Mouse (Mus musculus) hindbrain, embryonic 11.5 days (tissue): Measurements from ENCODE around the gene Tmem115. TPM values are rescaled to one million over a fixed set of nuclear protein-coding genes. Genes with fewer than 3 reads are reported as not detected.

Source experiments
- ATAC-seq: fragments of 200-750 bp; cut with Nextera tagmentation; 2 replicates; pipeline ENCODE4 v1.8.0; 2017; ENCODE audit warnings: mild to moderate bottlenecking, moderate TSS enrichment, moderate library complexity; ENCODE audit not compliant: low FRiP score
- DNase-seq: peaks from one replicate; pipeline ENCODE4 v3.0.0-alpha.2; 2015; ENCODE audit warnings: low spot score
- H3K27ac ChIP-seq: fragments of 300-500 bp; sonication (generic); 2 replicates; pipeline ENCODE4 v1.5.1; 2014; ENCODE audit warnings: mild to moderate bottlenecking, low read depth, low read length
- H3K27me3 ChIP-seq: fragments of 300-500 bp; sonication (generic); 2 replicates; pipeline ENCODE4 v1.6.1; 2014; ENCODE audit warnings: mild to moderate bottlenecking, low read length, moderate library complexity, mixed read lengths; ENCODE audit not compliant: control insufficient read depth, insufficient read depth
- H3K36me3 ChIP-seq: fragments of 300-500 bp; sonication (generic); 2 replicates; pipeline ENCODE4 v1.6.1; 2014; ENCODE audit warnings: mild to moderate bottlenecking, low read length, moderate library complexity, mixed read lengths; ENCODE audit not compliant: control insufficient read depth, insufficient read depth
- H3K4me1 ChIP-seq: fragments of 300-500 bp; sonication (generic); replicated peaks from 2 replicates; pipeline ENCODE4 v1.6.1; 2014; ENCODE audit warnings: low read length, mixed read lengths; ENCODE audit not compliant: control insufficient read depth, insufficient read depth
- H3K4me2 ChIP-seq: fragments of 300-500 bp; sonication (generic); replicated peaks from 2 replicates; pipeline ENCODE4 v1.6.1; 2014; ENCODE audit warnings: mild to moderate bottlenecking, low read depth, low read length
- H3K4me3 ChIP-seq: fragments of 300-500 bp; sonication (generic); 2 replicates; pipeline ENCODE4 v1.5.1; 2014; ENCODE audit warnings: low read depth, low read length
- H3K9ac ChIP-seq: fragments of 300-500 bp; sonication (generic); 2 replicates; pipeline ENCODE4 v1.6.1; 2014; ENCODE audit warnings: low read depth, low read length
- H3K9me3 ChIP-seq: fragments of 300-500 bp; sonication (generic); 2 replicates; pipeline ENCODE4 v1.6.1; 2016; ENCODE audit warnings: low read length; ENCODE audit not compliant: control insufficient read depth
- WGBS: fragments of 180-500 bp; shearing (Covaris S2); extraction: QIAGEN DNeasy Blood & Tissue Kit; methylation state at CpG from one replicate; pipeline ENCODE4 v1.1.7; 2014; 5-methylcytosine and 5-hydroxymethylcytosine counted together
- polyA plus RNA-seq: library from polyadenylated mRNA; unstranded; fragments of >200 nt; fragmentation: Nextera tagmentation; extraction: Ambion mirVana; gene quantifications from 2 replicates; pipeline ENCODE4 v1.2.1, GENCODE M21; 2014

Gene Tmem115
- polyA plus RNA-seq, 1 experiment from 2014 or later, result 38.8 TPM

DNA sequence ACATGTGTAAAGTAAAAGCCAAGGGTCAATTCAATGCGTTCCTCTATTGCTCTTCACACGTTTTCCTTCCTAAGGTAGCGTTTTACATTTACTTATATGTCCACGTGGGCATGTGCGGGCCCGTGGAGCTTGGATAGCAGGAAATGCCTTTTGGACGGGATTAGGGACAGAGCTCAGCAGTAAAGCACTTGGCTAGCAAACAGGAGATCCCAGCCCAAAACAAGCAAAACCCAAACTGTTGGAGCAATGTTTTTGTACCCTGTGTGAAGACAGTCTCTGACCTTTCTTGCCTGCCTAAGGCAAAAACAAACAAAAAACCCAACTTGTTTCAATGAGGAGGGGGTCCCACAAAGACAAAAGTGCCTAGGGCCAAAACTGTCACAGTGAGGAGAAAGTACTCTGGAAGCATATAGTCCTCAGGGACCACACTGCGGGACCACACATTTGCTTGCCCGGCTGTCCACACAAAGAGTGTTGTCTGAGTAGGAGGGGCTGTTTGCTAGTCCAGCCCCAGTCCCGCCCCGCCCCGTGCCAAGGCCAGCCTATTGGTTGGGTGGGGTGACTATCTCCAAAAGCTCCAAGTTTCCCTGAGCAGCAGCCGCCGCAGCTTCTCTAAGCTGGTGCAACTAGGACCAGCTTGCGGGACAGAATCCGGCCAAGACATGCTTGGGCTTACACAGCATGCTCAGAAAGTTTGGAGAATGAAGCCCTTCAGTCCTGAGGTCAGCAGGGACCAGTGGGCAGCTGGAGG is 42.8 kb downstream of the Tmem115 start, which contains the start of gene Hyal1:
Hyal1 (plus strand) TSS at position 571 of the 751 bp plus-strand sequence.
- Histone ChIP-seq H3K4me3 (peak within 1 kb of the TSS; percentile 17), H3K4me2 (peak within 1 kb of the TSS; percentile 45), H3K9me3 (no peaks in the 10 kb centered on the region), H3K4me1 (peaks cover 5% of the 10 kb centered on the region), H3K27ac (0 out of 2 replicates have a peak within 1 kb of the TSS, but pooled peaks have one; percentile 10), H3K36me3 (peaks cover 21% of the 10 kb centered on the region), H3K27me3 (no peaks in the 10 kb centered on the region), H3K9ac (peak within 1 kb of the TSS; percentile 57)
- peak; percentile 68 for ATAC-seq
- WGBS, result 28% methylated on average over 16 of the region's 16 CpGs
- DNase-seq, result peak; percentile 81

DNA sequence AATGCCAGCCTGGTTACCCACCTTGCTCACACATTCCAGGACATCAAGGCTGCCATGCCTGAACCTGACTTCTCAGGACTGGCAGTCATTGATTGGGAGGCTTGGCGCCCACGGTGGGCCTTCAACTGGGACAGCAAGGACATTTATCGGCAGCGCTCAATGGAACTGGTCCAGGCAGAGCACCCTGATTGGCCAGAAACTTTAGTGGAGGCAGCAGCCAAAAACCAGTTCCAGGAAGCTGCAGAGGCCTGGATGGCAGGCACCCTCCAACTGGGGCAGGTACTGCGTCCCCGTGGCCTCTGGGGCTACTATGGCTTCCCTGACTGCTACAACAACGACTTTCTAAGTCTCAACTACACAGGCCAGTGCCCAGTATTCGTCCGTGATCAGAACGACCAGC is 44.1 kb downstream of the Tmem115 start:
- DNase-seq, result no peak
- Histone ChIP-seq H3K4me3 (no peak overlapping the region), H3K36me3 (peaks cover 11% of the 10 kb centered on the region; the same call in 1 of the 2 replicates), H3K27me3 (no peaks in the 10 kb centered on the region), H3K27ac (no peak overlapping the region), H3K9ac (no peak overlapping the region), H3K9me3 (no peaks in the 10 kb centered on the region), H3K4me2 (no peak overlapping the region; the same call in 1 of the 2 replicates), H3K4me1 (peaks cover 7% of the 10 kb centered on the region)
- ATAC-seq, result no peak
- WGBS, result 96% methylated on average over 10 of the region's 10 CpGs

DNA sequence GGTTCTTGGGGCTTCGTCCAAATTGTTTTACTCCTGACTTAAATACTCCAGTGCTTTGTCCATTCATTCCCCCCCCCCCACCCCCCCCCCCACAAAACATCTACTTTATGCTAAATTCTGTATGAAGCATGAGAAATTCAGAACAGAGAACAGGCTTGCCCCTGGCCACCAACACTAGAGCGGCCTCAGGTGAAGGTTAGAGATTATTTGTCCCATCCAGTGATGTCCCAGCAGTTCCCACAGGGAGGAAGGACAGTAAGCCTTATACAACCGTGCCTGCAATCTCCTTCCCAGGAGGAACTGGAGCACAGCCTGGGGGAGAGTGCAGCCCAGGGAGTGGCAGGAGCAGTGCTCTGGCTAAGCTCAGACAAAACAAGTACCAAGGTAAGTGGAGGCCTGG is 44.8 kb downstream of the Tmem115 start, which contains the start of gene Naa80:
Naa80 (plus strand) TSS at position 301 of the 400 bp plus-strand sequence.
- no peak for ATAC-seq
- DNase-seq, result no peak
- Histone ChIP-seq H3K36me3 (peaks cover 7% of the 10 kb centered on the region; the same call in 1 of the 2 replicates), H3K4me2 (no peak within 1 kb of the TSS; the same call in 1 of the 2 replicates), H3K27ac (no peak within 1 kb of the TSS), H3K9me3 (no peaks in the 10 kb centered on the region), H3K4me1 (peaks cover 7% of the 10 kb centered on the region), H3K9ac (no peak within 1 kb of the TSS), H3K4me3 (no peak within 1 kb of the TSS), H3K27me3 (no peaks in the 10 kb centered on the region)
- whole genome bisulfite sequencing, result 86% methylated on average over 3 of the region's 3 CpGs

DNA sequence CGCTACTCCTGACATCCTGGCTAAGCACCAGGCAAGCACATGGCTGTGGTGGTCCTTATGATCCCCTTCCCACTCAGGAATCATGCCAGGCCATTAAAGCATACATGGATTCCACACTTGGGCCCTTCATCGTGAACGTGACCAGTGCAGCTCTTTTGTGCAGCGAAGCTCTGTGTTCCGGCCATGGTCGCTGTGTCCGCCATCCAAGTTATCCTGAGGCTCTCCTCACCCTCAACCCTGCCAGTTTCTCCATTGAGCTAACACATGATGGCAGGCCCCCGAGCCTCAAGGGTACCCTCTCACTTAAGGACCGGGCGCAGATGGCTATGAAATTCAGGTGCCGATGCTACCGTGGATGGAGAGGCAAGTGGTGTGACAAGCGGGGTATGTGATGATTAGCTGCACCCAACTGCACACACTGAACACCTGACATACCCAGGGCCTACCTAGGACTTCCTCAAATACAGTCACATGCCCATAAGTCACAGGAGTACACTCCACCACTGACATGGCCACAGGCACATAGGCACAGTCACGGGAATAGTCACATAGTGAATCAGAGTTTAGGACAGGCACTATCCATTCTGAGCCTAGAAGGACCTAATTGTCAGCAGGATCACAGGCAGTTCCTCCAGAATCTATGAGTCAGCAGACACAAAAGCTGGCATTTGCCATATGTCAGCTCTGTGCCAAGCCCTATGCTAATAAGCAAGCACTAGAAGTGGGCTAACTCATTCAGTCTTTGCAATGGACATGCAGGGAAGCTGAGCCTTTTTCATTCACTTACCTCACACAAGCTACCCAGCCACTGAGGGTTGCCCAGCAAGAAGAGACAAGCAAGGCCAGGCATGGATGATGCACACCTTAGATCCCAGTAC is 45.5 kb downstream of the Tmem115 start:
- H3K9ac ChIP-seq, result no peak overlapping the region
- DNase-seq, result no peak
- peaks cover 4% of the 10 kb centered on the region; the same call in 1 of the 2 replicates for H3K36me3 ChIP-seq
- H3K27ac ChIP-seq, result no peak overlapping the region
- 96% methylated on average over 14 of the region's 14 CpGs for WGBS
- no peak for ATAC-seq
- no peaks in the 10 kb centered on the region for H3K9me3 ChIP-seq
- no peak overlapping the region for H3K4me3 ChIP-seq
- H3K4me1 ChIP-seq, result peaks cover 7% of the 10 kb centered on the region
- H3K4me2 ChIP-seq, result no peak overlapping the region
- no peaks in the 10 kb centered on the region for H3K27me3 ChIP-seq

DNA sequence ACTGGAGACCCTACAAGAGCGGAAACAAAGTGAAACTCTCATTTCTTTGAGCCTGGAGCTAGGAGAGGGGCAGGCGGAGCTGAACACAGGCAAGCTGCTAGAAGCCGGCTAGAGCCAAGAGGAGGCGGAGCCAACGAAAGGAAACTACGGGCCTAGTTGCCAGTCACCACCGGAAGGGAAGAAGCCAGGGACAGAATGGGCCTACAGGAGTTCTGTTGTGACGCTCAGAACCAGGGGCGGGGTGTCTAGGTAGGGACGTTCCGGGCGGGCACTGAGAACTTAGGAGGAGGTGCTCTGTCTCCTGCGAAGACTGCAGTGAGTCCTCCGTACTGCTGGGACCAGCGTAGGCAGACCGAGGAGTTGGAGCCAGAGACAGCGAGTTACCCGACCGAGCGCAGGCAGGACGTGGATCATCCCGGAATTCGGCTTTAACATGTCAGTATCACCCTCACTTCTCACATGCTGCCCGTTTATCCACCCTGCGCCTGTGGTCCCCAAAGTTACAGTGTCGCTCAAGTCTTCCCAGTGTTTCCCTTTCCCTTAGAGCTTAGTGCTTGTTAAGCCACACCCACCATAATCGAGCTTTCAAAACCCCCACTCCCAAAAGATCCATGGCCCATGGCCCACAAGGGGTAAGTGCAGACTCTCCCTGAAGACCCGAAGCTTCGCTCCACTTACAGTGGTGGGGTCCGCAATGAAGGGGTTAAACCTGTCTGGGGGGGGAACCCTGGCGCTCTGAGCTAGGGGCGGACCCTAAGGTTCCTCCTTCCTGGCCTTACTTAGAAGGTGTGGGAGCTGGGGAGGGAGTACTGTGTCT is 47.0 kb downstream of the Tmem115 start, which contains the start of gene Hyal3:
Hyal3 (plus strand) TSS at position 318 of the 817 bp plus-strand sequence.
- Histone ChIP-seq H3K4me3 (peak within 1 kb of the TSS; percentile 58), H3K36me3 (no peaks in the 10 kb centered on the region), H3K27me3 (no peaks in the 10 kb centered on the region), H3K9ac (peak within 1 kb of the TSS; percentile 84), H3K9me3 (no peaks in the 10 kb centered on the region), H3K4me2 (peak within 1 kb of the TSS; percentile 71), H3K27ac (peak within 1 kb of the TSS; percentile 47), H3K4me1 (peaks cover 7% of the 10 kb centered on the region)
- ATAC-seq, result peak; percentile 66
- WGBS, result 1% methylated on average over 32 of the region's 32 CpGs
- peak; percentile 81 for DNase-seq

DNA sequence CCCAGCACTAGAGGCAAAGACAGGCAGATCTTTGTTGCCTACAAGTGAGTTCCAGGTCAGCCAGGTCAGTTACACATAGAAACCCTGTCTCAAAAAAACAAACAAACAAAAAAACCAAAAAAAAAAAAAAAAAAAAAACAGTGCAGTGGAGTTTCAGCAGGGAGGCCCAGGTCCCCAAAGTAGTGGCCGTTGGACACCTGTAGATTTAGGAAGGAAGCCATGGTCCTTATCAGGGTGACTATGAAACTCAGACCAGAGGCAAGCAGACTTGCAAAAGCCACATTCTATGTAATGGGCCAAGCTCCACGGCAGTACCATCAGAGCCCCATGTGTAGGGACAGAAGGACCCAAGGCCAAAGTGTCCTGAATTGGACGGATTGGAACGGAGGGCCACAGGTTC is 47.8 kb downstream of the Tmem115 start:
- Histone ChIP-seq H3K4me3 (peak overlapping the region; percentile 58), H3K4me1 (peaks cover 7% of the 10 kb centered on the region), H3K36me3 (no peaks in the 10 kb centered on the region), H3K9me3 (no peaks in the 10 kb centered on the region), H3K27ac (no peak overlapping the region), H3K9ac (no peak overlapping the region), H3K4me2 (peak overlapping the region; percentile 71), H3K27me3 (no peaks in the 10 kb centered on the region)
- no peak for DNase-seq
- 76% methylated on average over 4 of the region's 4 CpGs for WGBS
- no peak for ATAC-seq

DNA sequence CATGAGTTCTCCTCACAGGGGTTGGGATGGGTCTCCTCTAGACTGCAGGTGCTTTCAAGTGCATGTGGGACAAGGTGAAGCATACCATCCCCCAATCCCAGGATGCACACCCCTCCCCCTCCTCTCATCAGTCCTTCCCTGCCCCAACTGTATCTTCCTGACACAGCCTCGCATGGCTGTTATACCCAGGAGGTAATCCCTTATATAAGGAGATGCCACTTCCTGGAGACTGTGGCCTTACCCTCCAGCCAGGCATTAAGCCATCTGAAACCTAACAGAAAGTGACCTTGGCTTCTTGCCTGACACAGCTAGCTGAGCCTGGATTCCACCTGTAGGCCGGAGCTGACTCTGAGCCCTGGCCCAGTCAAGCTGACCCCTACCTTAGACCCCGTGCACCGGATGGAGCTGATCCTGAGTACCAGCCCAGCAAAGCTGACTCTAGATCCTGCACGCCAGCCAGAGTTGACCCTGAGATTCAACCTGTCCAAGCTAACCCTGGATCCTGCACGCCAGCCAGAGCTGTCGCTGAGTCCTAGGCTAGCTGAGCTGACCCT is 48.8 kb downstream of the Tmem115 start:
- 92% methylated on average over 7 of the region's 7 CpGs for WGBS
- no peak overlapping the region for H3K27ac ChIP-seq
- DNase-seq (no peak), ATAC-seq (no peak)
- H3K4me3 ChIP-seq, result no peak overlapping the region
- no peak overlapping the region for H3K9ac ChIP-seq
- H3K9me3 ChIP-seq, result no peaks in the 10 kb centered on the region
- peaks cover 7% of the 10 kb centered on the region for H3K4me1 ChIP-seq
- no peak overlapping the region; the same call in 1 of the 2 replicates for H3K4me2 ChIP-seq
- H3K27me3 ChIP-seq, result no peaks in the 10 kb centered on the region
- H3K36me3 ChIP-seq, result no peaks in the 10 kb centered on the region

DNA sequence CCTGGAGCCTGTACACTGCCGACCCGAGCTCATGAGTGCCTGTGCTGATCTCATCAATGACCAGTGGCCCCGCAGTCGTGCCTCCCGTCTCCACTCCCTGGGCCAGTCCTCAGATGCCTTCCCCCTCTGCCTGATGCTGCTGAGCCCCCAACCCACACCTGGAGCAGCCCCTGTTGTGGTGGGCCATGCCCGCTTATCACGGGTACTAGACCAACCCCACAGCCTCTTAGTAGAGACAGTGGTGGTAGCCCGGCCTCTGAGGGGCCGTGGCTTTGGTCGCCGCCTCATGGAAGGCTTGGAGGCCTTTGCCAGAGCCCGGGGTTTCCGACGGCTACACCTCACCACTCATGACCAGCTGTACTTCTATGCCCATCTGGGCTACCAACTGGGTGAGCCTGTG is 49.4 kb downstream of the Tmem115 start:
- no peak overlapping the region for H3K4me3 ChIP-seq
- H3K4me2 ChIP-seq, result no peak overlapping the region
- peaks cover 6% of the 10 kb centered on the region; the same call in 1 of the 2 replicates for H3K4me1 ChIP-seq
- H3K9ac ChIP-seq, result no peak overlapping the region
- ATAC-seq (no peak), DNase-seq (no peak)
- no peak overlapping the region for H3K27ac ChIP-seq
- no peaks in the 10 kb centered on the region for H3K9me3 ChIP-seq
- WGBS, result 91% methylated on average over 14 of the region's 14 CpGs
- H3K27me3 ChIP-seq, result no peaks in the 10 kb centered on the region
- no peaks in the 10 kb centered on the region for H3K36me3 ChIP-seq
